ENCODE assay signal across 8 mouse cellular contexts in the genomic region with DNA sequence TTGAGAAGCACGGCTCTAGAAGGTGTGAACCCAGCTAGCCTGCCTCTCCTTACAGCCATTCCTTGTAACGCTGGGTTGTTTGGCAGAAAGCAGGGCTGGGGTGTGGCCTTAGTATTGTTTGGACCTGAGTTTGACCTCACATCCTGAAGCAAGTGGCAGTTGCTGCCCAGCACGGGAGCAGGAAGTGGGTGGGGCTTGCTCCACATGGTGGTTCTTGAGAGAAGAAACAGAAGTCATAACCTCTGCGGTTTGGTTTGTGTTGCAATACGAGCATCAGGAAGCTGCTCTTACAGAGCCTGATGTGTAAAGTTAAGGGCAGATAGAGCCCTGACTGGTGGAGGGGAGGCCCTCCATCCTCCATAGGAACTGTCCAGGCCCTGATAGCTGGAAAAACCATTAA. TPM values are rescaled to one million over a fixed set of nuclear protein-coding genes. Genes with fewer than 3 reads are reported as not detected.
DNase-seq lines count a peak whose midpoint lies in the region; ATAC-seq and TF ChIP-seq lines count a peak whose summit lies in the region.

No protein-coding gene starts in this region.

- H3K9ac ChIP-seq in intestine, embryonic 16.5 days (ENCODE audit: low read depth, low read length), result no peak overlapping the region
- no peak overlapping the region for H3K9ac ChIP-seq in lung, embryonic 14.5 days
- H3K9ac ChIP-seq in midbrain, embryonic 16.5 days (ENCODE audit: low read depth, low read length), result no peak overlapping the region

- CTCF ChIA-PET in Patski (lab: Charles Lee), result no interaction called here

- no peaks in the 10 kb centered on the region for H3K36me3 ChIP-seq in C2C12 (ENCODE audit: control insufficient read depth, insufficient read depth)
- no peaks in the 10 kb centered on the region for H3K36me3 ChIP-seq in intestine, embryonic 16.5 days (ENCODE audit: control insufficient read depth, insufficient read depth, low read length)
- H3K36me3 ChIP-seq in lung, embryonic 14.5 days (ENCODE audit: insufficient read depth), result no peaks in the 10 kb centered on the region
- H3K36me3 ChIP-seq in splenic B cell, adult 2 months (ENCODE audit: control insufficient read depth, insufficient read depth, low read length, poor library complexity, severe bottlenecking), result no peaks in the 10 kb centered on the region
- no peaks in the 10 kb centered on the region for H3K36me3 ChIP-seq in midbrain, embryonic 16.5 days (ENCODE audit: control insufficient read depth, insufficient read depth, low read length)
- H3K36me3 ChIP-seq in forebrain, embryonic 10.5 days (replicated peaks), result no peaks in the 10 kb centered on the region

- peak; percentile 4 for ATAC-seq in Patski
- peak; percentile 45 for ATAC-seq in intestine, embryonic 16.5 days
- ATAC-seq in lung, embryonic 14.5 days (ENCODE audit: insufficient read depth), result peak; percentile 74; the same call in 1 of the 2 replicates
- no peak for ATAC-seq in midbrain, embryonic 16.5 days

- no peak for DNase-seq in Patski (ENCODE audit: low read depth, low spot score)
- DNase-seq in forelimb bud, embryonic 11.5 days (ENCODE audit: low read depth, low spot score), result peak; percentile 52
- DNase-seq in lung, embryonic 14.5 days, result peak; percentile 86
- peak; percentile 94 for DNase-seq in splenic B cell, adult 2 months (ENCODE audit: low read depth, low spot score)
- no peak for DNase-seq in forebrain, embryonic 10.5 days (ENCODE audit: extremely low spot score, low spot score)

- POLR2A ChIA-PET in Patski (lab: Charles Lee), result no interaction called here

- TF ChIP-seq CTCF in C2C12 (IDR thresholded peaks at IDR 0.05; ENCODE audit: control insufficient read depth, insufficient read depth, insufficient read length) (no peak), Patski (IDR thresholded peaks at IDR 0.05) (no peak)
- TF ChIP-seq CTCF in lung, embryonic 14.5 days (IDR thresholded peaks at IDR 0.05; ENCODE audit: low read depth), result no peak

- H3K79me2 ChIP-seq in C2C12 (ENCODE audit: control insufficient read depth, insufficient read depth), result no peaks in the 10 kb centered on the region

- in situ Hi-C loops in Patski (cut with MboI; ENCODE audit: low pct_unique_long_range_greater_than_20kb), result no loop called here

- no peaks in the 10 kb centered on the region; the same call in 1 of the 2 replicates for H3K9me3 ChIP-seq in intestine, embryonic 16.5 days (ENCODE audit: control insufficient read depth, low read length)
- H3K9me3 ChIP-seq in lung, embryonic 14.5 days (ENCODE audit: low read depth, low read length), result no peaks in the 10 kb centered on the region; the same call in 1 of the 2 replicates
- no peaks in the 10 kb centered on the region for H3K9me3 ChIP-seq in midbrain, embryonic 16.5 days (replicated peaks; ENCODE audit: control insufficient read depth, low read length, poor library complexity, severe bottlenecking)
- no peaks in the 10 kb centered on the region for H3K9me3 ChIP-seq in forebrain, embryonic 10.5 days

- H3K27me3 ChIP-seq in C2C12 (ENCODE audit: control insufficient read depth, insufficient read depth, insufficient read length) (no peaks in the 10 kb centered on the region), Patski (no peaks in the 10 kb centered on the region)
- H3K27me3 ChIP-seq in intestine, embryonic 16.5 days (replicated peaks; ENCODE audit: control insufficient read depth, insufficient read depth, low read length), result no peaks in the 10 kb centered on the region
- no peaks in the 10 kb centered on the region for H3K27me3 ChIP-seq in lung, embryonic 14.5 days (ENCODE audit: insufficient read depth, low read length)
- no peaks in the 10 kb centered on the region for H3K27me3 ChIP-seq in splenic B cell, adult 2 months (ENCODE audit: control insufficient read depth, insufficient read depth, low read length, poor library complexity, severe bottlenecking)
- H3K27me3 ChIP-seq in midbrain, embryonic 16.5 days (ENCODE audit: control insufficient read depth, insufficient read depth, low read depth, low read length), result no peaks in the 10 kb centered on the region
- no peaks in the 10 kb centered on the region for H3K27me3 ChIP-seq in forebrain, embryonic 10.5 days (ENCODE audit: poor library complexity, severe bottlenecking)

- no peaks in the 10 kb centered on the region for H3K79me3 ChIP-seq in C2C12 (ENCODE audit: low read depth)

- H3K4me1 ChIP-seq in intestine, embryonic 16.5 days (ENCODE audit: control insufficient read depth, insufficient read depth, low read length), result peaks cover 25% of the 10 kb centered on the region
- H3K4me1 ChIP-seq in lung, embryonic 14.5 days (ENCODE audit: insufficient read depth), result no peaks in the 10 kb centered on the region
- no peaks in the 10 kb centered on the region for H3K4me1 ChIP-seq in midbrain, embryonic 16.5 days (ENCODE audit: control insufficient read depth, insufficient read depth, low read length)
- peaks cover 26% of the 10 kb centered on the region for H3K4me1 ChIP-seq in forebrain, embryonic 10.5 days

- H3K4me3 ChIP-seq in C2C12 (ENCODE audit: insufficient read depth, poor library complexity, severe bottlenecking), result no peak overlapping the region
- H3K4me3 ChIP-seq in intestine, embryonic 16.5 days (ENCODE audit: low read length), result no peak overlapping the region
- H3K4me3 ChIP-seq in lung, embryonic 14.5 days (ENCODE audit: low read depth, low read length), result no peak overlapping the region
- H3K4me3 ChIP-seq in midbrain, embryonic 16.5 days (ENCODE audit: low read depth, low read length), result no peak overlapping the region
- no peak overlapping the region for H3K4me3 ChIP-seq in forebrain, embryonic 10.5 days

- H3ac ChIP-seq in C2C12 (ENCODE audit: control insufficient read depth, insufficient read length, low read depth), result no peak overlapping the region

- H3K4me2 ChIP-seq in intestine, embryonic 16.5 days (ENCODE audit: low read depth, low read length), result no peak overlapping the region
- H3K4me2 ChIP-seq in lung, embryonic 14.5 days, result no peak overlapping the region
- H3K4me2 ChIP-seq in midbrain, embryonic 16.5 days (ENCODE audit: low read length), result no peak overlapping the region

- peak overlapping the region; percentile 76 for H3K27ac ChIP-seq in intestine, embryonic 16.5 days (ENCODE audit: low read length)
- H3K27ac ChIP-seq in lung, embryonic 14.5 days (ENCODE audit: low read depth), result no peak overlapping the region
- H3K27ac ChIP-seq in midbrain, embryonic 16.5 days (ENCODE audit: low read length), result no peak overlapping the region
- no peak overlapping the region for H3K27ac ChIP-seq in forebrain, embryonic 10.5 days

- WGBS in intestine, embryonic 16.5 days, result 10% methylated on average over 5 of the region's 5 CpGs
- 9% methylated on average over 5 of the region's 5 CpGs for WGBS in lung, embryonic 14.5 days
- 65% methylated on average over 5 of the region's 5 CpGs for WGBS in midbrain, embryonic 16.5 days
- WGBS in forebrain, embryonic 10.5 days, result 48% methylated on average over 5 of the region's 5 CpGs

TF ChIP-seq in C2C12, 6 proteins besides CTCF, POLR2A, EP300 and RAD21:
- TF ChIP-seq CEBPB (IDR thresholded peaks at IDR 0.05; ENCODE audit: low read depth) (peak; percentile 95), MYOD1 (IDR thresholded peaks at IDR 0.05; ENCODE audit: control insufficient read depth, insufficient read length, low read depth) (no peak), USF1 (IDR thresholded peaks at IDR 0.05; ENCODE audit: low read depth) (no peak), MAX (IDR thresholded peaks at IDR 0.05) (peak; percentile 42), FOSL1 (IDR thresholded peaks at IDR 0.05; ENCODE audit: insufficient read depth, low read length, poor library complexity, severe bottlenecking) (no peak), MYOG (IDR thresholded peaks at IDR 0.05; ENCODE audit: control insufficient read depth, extremely low read depth, insufficient read length) (no peak)

RNA-seq across cellular contexts. Expression of a gene that starts 17.8 kb away (rescaled TPM):
- polyA plus RNA-seq in C2C12 (2012; fragmentation: generic; extraction: Trizol), result 31.5 TPM
- 34.0 TPM for polyA plus RNA-seq in Patski (2021)
- polyA plus RNA-seq in intestine, embryonic 16.5 days (2015; fragmentation: Nextera tagmentation; extraction: Ambion mirVana), result 123 and 130 TPM in 2 replicates
- 137 and 141 TPM in 2 replicates for polyA plus RNA-seq in lung, embryonic 14.5 days (2014; fragmentation: Nextera tagmentation; extraction: Ambion mirVana)
- 27.8 and 30.6 TPM in 2 replicates for polyA plus RNA-seq in midbrain, embryonic 16.5 days (2015; fragmentation: Nextera tagmentation; extraction: Ambion mirVana)
- polyA plus RNA-seq in forebrain, embryonic 10.5 days (2016; fragmentation: Nextera tagmentation; extraction: Ambion mirVana), result 212 and 221 TPM in 2 replicates

Comparison
In these comparisons a context has a peak if more than half of its experiments do, and no peak if none do; other contexts are left out.
1. DNase-seq: peak in forelimb bud, embryonic 11.5 days (single experiment), lung, embryonic 14.5 days (single experiment) and splenic B cell, adult 2 months (single experiment); none in Patski (single experiment) and forebrain, embryonic 10.5 days (single experiment).